Mouse (Mus musculus): ENCODE data around the gene Fam185a. TPM values are rescaled to one million over a fixed set of nuclear protein-coding genes. Genes with fewer than 3 reads are reported as not detected.

Gene Fam185a
- polyA plus RNA-seq, 1 experiment = 0.46 TPM

GRCm38 (mm10) chr5:21387340-21387739 lies 37.4 kb upstream of the Fam185a start:
- H3K4me3 ChIP-seq (replicated peaks) = no peak overlapping the region

GRCm38 (mm10) chr5:21388855-21389254 lies 35.9 kb upstream of the Fam185a start:
- Histone ChIP-seq H3K4me3 (replicated peaks) (no peak overlapping the region), H3K36me3 (replicated peaks; ENCODE audit: low read length) (no peaks in the 10 kb centered on the region), H3K4me1 (peaks cover 47% of the 10 kb centered on the region), H3K27me3 (replicated peaks) (no peaks in the 10 kb centered on the region), H3K9me3 (no peaks in the 10 kb centered on the region)
- TF ChIP-seq GATA1 (IDR thresholded peaks at IDR 0.05; ENCODE audit: borderline replicate concordance, low read length) (no peak), FLI1 (IDR thresholded peaks at IDR 0.05; ENCODE audit: low read length) (no peak)

More at GRCm38 (mm10) chr5:21387340-21387739, 37.4 kb upstream of the Fam185a start:
- no peaks in the 10 kb centered on the region for H3K27me3 ChIP-seq (replicated peaks)
- no peaks in the 10 kb centered on the region for H3K36me3 ChIP-seq (replicated peaks; ENCODE audit: low read length)
- TF ChIP-seq GATA1 (IDR thresholded peaks at IDR 0.05; ENCODE audit: borderline replicate concordance, low read length) (no peak), FLI1 (IDR thresholded peaks at IDR 0.05; ENCODE audit: low read length) (no peak)
- peaks cover 58% of the 10 kb centered on the region for H3K4me1 ChIP-seq
- H3K9me3 ChIP-seq = no peaks in the 10 kb centered on the region

- peaks cover 40% of the 10 kb centered on the region for H3K4me1 ChIP-seq
- no peak overlapping the region for H3K4me3 ChIP-seq (replicated peaks)
- TF ChIP-seq GATA1 (IDR thresholded peaks at IDR 0.05; ENCODE audit: borderline replicate concordance, low read length) (no peak), FLI1 (IDR thresholded peaks at IDR 0.05; ENCODE audit: low read length) (no peak)
- no peaks in the 10 kb centered on the region for H3K9me3 ChIP-seq
- no peaks in the 10 kb centered on the region for H3K27me3 ChIP-seq (replicated peaks)
- no peaks in the 10 kb centered on the region for H3K36me3 ChIP-seq (replicated peaks; ENCODE audit: low read length)
Observed at GRCm38 (mm10) chr5:21391616-21392384, 33.0 kb upstream of the Fam185a start.

GRCm38 (mm10) chr5:21394562-21394961 lies 30.2 kb upstream of the Fam185a start:
- H3K36me3 ChIP-seq (replicated peaks; ENCODE audit: low read length) = peaks cover 5% of the 10 kb centered on the region
- no peak for TF ChIP-seq GATA1 (IDR thresholded peaks at IDR 0.05; ENCODE audit: borderline replicate concordance, low read length)
- TF ChIP-seq FLI1 (IDR thresholded peaks at IDR 0.05; ENCODE audit: low read length) = no peak
- no peak overlapping the region for H3K4me3 ChIP-seq (replicated peaks)
- H3K4me1 ChIP-seq = peaks cover 32% of the 10 kb centered on the region
- H3K9me3 ChIP-seq = 0 out of 2 replicates have a peak, but pooled peaks cover 10% of the 10 kb centered on the region
- H3K27me3 ChIP-seq (replicated peaks) = no peaks in the 10 kb centered on the region

DNA sequence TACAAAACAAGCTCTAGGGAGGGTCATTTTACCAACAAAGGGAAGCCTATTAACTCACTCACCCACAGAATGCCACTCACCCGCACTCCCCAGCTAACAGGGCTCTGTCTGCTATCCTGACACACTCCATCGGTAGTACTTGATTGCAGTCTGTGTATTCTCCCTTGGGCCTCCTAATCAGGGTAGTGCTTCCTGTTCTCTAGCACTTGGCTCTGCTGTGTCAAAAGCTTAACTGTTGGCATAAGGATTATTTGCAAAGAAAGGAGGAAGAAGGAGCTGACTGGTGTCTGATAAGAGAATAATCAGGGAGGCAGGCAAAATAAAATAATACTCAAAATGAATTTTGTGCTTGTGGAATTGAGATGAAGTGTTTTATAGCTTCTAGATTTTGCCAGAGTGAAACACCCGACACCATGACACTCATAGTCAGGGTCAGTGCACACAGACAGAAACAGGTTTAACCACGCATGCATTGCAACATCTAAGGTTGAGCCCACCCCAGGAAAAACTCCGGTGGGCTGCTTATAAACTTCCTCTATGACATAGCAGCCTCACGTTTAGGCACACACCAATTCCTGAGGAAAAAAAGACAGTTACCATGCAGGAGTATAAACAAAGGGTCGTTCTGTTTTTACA lies 29.4 kb upstream of the Fam185a start:
- no peak for TF ChIP-seq GATA1 (IDR thresholded peaks at IDR 0.05; ENCODE audit: borderline replicate concordance, low read length)
- no peak for TF ChIP-seq FLI1 (IDR thresholded peaks at IDR 0.05; ENCODE audit: low read length)
- H3K4me3 ChIP-seq (replicated peaks) = peak overlapping the region; percentile 82
- H3K36me3 ChIP-seq (replicated peaks; ENCODE audit: low read length) = peaks cover 5% of the 10 kb centered on the region
- H3K27me3 ChIP-seq (replicated peaks) = no peaks in the 10 kb centered on the region
- H3K9me3 ChIP-seq = 0 out of 2 replicates have a peak, but pooled peaks cover 11% of the 10 kb centered on the region
- peaks cover 28% of the 10 kb centered on the region for H3K4me1 ChIP-seq

DNA sequence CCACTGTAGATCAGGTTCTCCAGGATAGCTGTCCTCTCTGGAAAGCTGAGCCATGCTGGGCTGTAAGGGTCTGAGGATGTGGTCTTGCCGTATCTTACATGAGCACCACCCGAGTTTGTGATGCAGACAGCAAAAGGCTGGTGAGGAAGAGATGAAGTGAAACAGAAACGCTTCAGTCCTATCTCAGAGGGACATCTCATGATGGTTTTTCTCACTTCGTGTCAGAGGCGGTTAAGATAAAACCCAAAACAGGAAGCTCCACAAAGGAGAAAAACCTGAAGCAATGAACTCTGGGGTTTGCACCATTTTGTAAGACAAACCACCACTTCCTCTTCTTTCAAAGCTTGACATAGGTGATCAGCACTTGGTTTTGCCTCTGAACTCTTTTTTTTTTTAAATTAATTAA lies 13.5 kb upstream of the Fam185a start:
- Histone ChIP-seq H3K9me3 (peaks cover 5% of the 10 kb centered on the region), H3K4me3 (replicated peaks) (peak overlapping the region; percentile 87), H3K4me1 (peaks cover 36% of the 10 kb centered on the region), H3K36me3 (replicated peaks; ENCODE audit: low read length) (no peaks in the 10 kb centered on the region), H3K27me3 (replicated peaks) (no peaks in the 10 kb centered on the region)
- TF ChIP-seq FLI1 (IDR thresholded peaks at IDR 0.05; ENCODE audit: low read length) = no peak
- peak; percentile 60; the same call in 1 of the 3 replicates for TF ChIP-seq GATA1 (IDR thresholded peaks at IDR 0.05; ENCODE audit: borderline replicate concordance, low read length)

DNA sequence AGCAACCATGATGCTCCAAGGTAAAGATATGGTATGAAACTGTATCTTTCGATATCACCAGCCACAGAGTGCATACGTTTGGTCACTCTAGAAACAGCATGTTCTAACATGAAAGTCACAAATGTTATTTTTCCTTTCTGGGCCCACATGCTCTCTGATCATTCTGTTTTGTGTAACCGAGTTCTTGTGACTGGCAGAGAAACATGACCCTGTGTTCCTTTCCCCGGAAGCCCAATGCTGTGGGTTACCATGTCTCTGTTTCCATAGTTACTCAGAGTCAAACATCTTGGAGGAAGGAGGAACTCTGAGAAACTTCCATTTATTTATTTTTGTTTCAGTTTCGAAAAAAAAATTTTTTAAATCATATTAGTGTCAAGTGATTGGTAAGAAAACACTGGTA lies 12.7 kb upstream of the Fam185a start:
- H3K36me3 ChIP-seq (replicated peaks; ENCODE audit: low read length) = no peaks in the 10 kb centered on the region
- peaks cover 5% of the 10 kb centered on the region for H3K9me3 ChIP-seq
- H3K4me3 ChIP-seq (replicated peaks) = no peak overlapping the region
- no peaks in the 10 kb centered on the region for H3K27me3 ChIP-seq (replicated peaks)
- peaks cover 36% of the 10 kb centered on the region for H3K4me1 ChIP-seq
- TF ChIP-seq GATA1 (IDR thresholded peaks at IDR 0.05; ENCODE audit: borderline replicate concordance, low read length) (no peak), FLI1 (IDR thresholded peaks at IDR 0.05; ENCODE audit: low read length) (no peak)

DNA sequence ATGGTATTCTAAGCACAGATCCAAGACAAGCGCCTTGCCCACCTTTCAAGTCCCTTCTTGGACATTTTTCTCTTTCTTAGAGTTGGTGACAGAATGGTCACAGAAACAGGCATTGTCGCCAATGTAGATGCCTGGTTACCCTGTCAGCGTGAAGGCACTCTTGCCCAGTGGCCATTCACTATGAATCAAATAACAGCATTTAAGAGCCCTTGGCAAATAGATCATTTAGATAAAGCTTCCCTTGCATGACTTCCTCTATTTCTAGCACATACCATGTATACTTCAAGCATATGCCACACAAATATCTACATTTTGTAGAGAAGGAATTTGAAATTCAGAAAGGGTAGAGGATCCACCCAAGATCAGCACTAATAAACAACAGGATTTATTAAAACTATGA lies 11.4 kb upstream of the Fam185a start:
- Histone ChIP-seq H3K4me1 (peaks cover 37% of the 10 kb centered on the region), H3K27me3 (replicated peaks) (no peaks in the 10 kb centered on the region), H3K4me3 (replicated peaks) (no peak overlapping the region), H3K9me3 (peaks cover 5% of the 10 kb centered on the region), H3K36me3 (replicated peaks; ENCODE audit: low read length) (no peaks in the 10 kb centered on the region)
- TF ChIP-seq FLI1 (IDR thresholded peaks at IDR 0.05; ENCODE audit: low read length) (no peak), GATA1 (IDR thresholded peaks at IDR 0.05; ENCODE audit: borderline replicate concordance, low read length) (no peak)

GRCm38 (mm10) chr5:21414116-21414820 lies 10.5 kb upstream of the Fam185a start:
- H3K27me3 ChIP-seq (replicated peaks) = no peaks in the 10 kb centered on the region
- H3K4me3 ChIP-seq (replicated peaks) = no peak overlapping the region
- H3K36me3 ChIP-seq (replicated peaks; ENCODE audit: low read length) = no peaks in the 10 kb centered on the region
- H3K9me3 ChIP-seq = peaks cover 5% of the 10 kb centered on the region
- no peak for TF ChIP-seq FLI1 (IDR thresholded peaks at IDR 0.05; ENCODE audit: low read length)
- no peak for TF ChIP-seq GATA1 (IDR thresholded peaks at IDR 0.05; ENCODE audit: borderline replicate concordance, low read length)
- peaks cover 41% of the 10 kb centered on the region for H3K4me1 ChIP-seq

Data from megakaryocyte, embryonic 14.5 days (primary cell).